Mouse (Mus musculus): ENCODE measurements around the gene Gm28036.
A peak's percentile ranks its signal among the peaks of the same experiment; 100 is the strongest.
"Not testable (repeated sequence)": the region's sequence is repeated elsewhere in the genome, so short reads cannot be mapped to it uniquely, and the experiment has no call there.

The Gm28036 gene

DNA sequence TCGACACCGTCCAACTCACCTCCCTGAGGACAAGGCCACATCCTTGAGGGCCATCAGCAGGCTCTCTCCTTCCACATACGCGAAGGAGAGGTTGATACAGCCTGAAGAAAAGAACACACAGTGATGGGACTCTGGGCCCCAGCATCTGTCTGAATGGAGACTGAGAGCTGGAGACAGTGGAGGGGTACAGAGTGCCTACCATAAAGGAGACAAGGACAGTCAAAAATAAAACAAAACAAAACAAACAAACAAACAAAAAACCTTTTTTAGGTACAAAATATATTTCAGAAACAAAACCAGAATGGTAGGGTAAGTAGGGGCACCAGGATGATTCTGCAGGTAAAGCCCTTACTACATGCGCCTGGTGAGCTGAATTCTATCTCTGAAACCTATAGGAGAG is at the start of gene Gm28036:
TSS of gene Gm28036 (minus strand) at position 101 of the 400 bp plus-strand sequence.
- DNase-seq (ENCODE audit: low spot score in 2 of 2), result no peak

- DNase-seq (ENCODE audit: low spot score in 2 of 2), result no peak
These were observed 39.7 kb upstream of the Gm28036 start for GRCm38 (mm10) chr2:156166557-156166956.

DNA sequence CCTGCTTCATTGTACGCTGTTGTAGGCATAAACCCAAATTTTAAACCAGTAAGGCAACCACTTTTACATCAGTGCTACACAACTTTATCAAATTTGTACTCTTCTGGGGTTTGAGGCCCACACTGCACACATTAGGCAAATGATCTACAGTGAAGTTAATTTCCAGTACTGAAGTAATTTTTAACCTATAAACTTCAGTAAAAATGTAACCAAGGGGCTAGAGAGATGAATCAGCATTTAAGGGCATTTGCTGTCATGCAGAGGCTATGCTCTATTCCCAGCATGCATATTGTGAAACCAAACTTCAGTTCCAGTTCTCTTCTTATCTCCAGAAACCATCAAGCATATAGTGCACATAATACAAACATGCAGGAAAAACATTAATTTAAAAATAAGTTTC is 38.6 kb upstream of the Gm28036 start:
- no peak for DNase-seq (ENCODE audit: low spot score in 2 of 2)

- no peak for DNase-seq (ENCODE audit: low spot score in 2 of 2)
These were observed 24.6 kb upstream of the Gm28036 start for GRCm38 (mm10) chr2:156151538-156151937.

GRCm38 (mm10) chr2:156147316-156147915 is 20.5 kb upstream of the Gm28036 start:
- DNase-seq (ENCODE audit: low spot score in 2 of 2), result no peak

DNA sequence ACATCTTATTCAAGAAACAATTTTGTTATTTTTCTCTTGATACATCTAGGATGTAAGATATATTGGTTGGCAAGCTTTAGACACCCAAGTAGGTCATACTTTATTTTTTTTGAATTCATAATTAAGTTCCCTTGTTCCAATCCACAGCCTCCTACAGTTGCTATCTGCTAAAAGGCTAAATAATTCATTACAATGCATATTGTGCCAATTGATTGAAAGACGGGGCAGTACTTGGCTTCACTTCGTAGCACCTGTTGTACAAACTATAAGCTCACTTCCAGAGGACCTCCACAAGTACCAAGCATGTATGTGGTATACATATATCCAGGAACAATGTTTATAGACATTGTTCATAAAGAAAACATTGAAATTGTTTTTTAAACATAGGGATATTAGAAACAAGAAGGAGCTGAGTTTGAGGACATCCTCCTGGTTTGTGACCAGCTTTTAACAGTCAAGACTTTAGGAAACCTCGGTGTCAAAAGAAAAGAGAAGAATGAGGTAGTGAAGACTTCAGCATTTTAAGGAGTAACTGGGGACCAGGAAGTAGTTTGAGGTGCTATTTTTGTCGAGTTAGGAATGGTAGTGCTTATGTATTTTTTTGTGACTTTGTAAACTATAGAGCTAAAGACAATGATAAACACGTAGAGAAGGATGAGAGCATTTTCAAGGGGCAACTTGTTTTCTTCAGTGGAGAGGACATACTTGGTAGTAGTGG is 19.5 kb upstream of the Gm28036 start:
- no peak for DNase-seq (ENCODE audit: low spot score in 2 of 2)

DNA sequence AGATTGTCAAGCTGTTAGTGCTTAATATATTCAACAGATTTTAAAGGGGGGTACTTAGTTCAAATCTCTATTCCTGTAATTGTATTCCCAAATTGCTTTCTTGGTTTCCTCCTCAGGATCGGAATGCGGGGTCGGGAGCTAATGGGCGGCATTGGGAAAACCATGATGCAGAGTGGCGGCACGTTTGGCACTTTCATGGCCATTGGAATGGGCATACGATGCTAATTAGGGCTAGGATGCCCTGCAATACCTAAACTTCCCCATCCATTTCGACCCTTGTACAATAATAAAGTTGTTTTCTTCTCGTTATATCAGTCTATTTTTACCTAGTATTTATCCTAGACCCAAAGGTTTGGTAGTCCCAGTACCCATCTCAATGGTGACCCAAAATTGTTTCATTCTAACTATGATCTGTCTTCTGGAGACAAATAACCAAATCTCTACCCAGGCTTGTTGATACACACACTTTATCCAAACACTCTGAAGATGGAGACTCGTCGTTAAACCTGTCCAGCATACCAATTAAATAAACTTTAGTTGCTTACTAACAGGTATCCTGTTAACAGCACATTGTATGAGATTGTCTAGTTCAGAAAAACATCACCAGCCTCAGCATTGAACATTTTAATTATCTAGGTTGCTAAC is 18.7 kb upstream of the Gm28036 start:
- DNase-seq (ENCODE audit: low spot score in 2 of 2), result no peak

GRCm38 (mm10) chr2:156143953-156144724 is 17.2 kb upstream of the Gm28036 start, which contains the start of the genes Romo1 and Nfs1:
Gene Romo1, plus strand, starts transcription at chr2:156144039.
Gene Nfs1, minus strand, starts transcription at chr2:156144186.
- DNase-seq (ENCODE audit: low spot score in 2 of 2), result peak; percentile 85 to 89

- DNase-seq (ENCODE audit: low spot score in 2 of 2), result no peak
These were observed 16.5 kb upstream of the Gm28036 start for GRCm38 (mm10) chr2:156143367-156143766.

DNA sequence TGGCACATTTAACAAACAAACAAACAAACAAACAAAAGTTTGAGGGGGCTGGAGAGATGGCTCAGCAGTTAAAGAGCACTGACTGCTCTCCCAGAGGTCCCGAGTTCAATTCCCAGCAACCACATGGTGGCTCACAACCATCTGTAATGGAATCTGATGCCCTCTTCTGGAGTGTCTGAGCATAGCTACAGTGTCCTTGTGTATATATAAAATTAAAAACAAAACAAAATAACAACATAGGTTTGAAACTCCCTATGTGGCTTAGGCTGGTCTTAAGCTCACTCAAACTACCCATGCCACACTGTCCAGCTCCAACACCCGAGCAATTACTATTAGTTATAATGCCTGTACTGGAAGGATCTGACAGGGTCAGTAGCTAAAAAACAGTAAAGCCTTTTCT is 15.9 kb upstream of the Gm28036 start:
- DNase-seq (ENCODE audit: low spot score in 2 of 2), result no peak

DNA sequence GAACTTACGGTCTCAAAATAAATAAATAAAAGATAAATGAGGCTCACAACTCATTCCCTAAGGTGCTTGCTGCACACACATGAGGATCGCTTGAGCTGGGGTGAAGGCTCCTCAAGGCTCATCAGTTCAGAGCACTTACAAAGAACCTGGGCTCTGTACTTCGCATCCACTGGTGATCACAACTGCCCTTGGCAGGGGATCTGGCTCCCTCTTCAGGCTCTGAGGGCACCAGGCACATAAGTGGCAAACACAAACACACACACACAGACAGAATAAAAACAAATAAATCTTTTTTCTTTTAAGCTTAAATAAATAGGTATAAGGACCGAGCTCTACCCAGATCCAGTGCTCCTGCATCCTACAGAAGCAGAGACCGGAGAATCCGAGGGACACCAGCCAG is 8.8 kb upstream of the Gm28036 start:
- DNase-seq (ENCODE audit: low spot score in 2 of 2), result no peak

DNA sequence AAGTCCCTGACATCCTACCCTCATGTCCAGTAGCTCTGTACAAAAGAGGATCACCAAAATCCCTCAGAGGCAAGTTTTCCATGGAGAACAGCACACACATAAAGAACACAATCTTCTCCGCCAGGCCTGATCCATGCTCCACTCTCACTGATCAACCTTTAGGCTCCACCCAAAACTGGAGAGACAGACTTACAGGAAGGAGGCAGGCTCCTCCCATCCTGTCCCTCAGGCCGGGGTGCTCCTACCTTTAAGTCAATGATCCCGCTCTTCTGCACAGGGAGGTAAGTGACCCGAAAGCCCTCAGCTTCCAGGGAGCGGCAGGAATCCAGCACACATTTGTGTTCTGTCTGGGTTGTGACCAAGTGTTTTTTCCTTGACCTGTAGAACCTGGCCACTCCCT is 7.3 kb upstream of the Gm28036 start:
- no peak for DNase-seq (ENCODE audit: low spot score in 2 of 2)

DNA sequence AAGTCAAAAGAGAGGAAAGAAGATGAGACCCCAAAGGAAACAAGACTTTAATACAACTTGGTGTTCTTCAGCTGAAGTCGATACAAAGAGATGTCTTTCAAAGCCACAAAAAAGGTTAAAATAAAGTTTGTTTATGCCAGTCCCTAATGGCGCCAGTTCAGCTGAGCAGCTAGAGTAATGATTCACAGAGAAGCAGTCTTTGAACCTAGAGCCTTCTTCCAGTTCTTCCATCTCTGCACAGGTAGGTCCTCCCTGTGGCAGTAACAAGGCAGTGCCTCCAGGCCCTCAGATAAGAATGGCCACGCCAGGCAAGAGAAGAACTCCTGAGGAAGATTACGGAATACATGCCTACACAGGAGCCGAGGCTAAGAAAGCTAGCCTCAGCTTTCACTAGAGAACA is 3.2 kb downstream of the Gm28036 start:
- no peak for DNase-seq (ENCODE audit: low spot score in 2 of 2)

- DNase-seq (ENCODE audit: low spot score in 2 of 2), result no peak
These were observed 7.3 kb downstream of the Gm28036 start for GRCm38 (mm10) chr2:156119566-156119965.

GRCm38 (mm10) chr2:156112080-156112423 is 14.8 kb downstream of the Gm28036 start:
- not testable (repeated sequence) for DNase-seq (ENCODE audit: low spot score in 2 of 2)

- DNase-seq (ENCODE audit: low spot score in 2 of 2), result peak; percentile 88 to 90
These were observed 15.4 kb downstream of the Gm28036 start, which contains the start of the genes Cpne1 and Rbm12 for GRCm38 (mm10) chr2:156111358-156112079. Gene Cpne1, minus strand, starts transcription at chr2:156111965. Gene Rbm12, minus strand, starts transcription at chr2:156111978.

DNA sequence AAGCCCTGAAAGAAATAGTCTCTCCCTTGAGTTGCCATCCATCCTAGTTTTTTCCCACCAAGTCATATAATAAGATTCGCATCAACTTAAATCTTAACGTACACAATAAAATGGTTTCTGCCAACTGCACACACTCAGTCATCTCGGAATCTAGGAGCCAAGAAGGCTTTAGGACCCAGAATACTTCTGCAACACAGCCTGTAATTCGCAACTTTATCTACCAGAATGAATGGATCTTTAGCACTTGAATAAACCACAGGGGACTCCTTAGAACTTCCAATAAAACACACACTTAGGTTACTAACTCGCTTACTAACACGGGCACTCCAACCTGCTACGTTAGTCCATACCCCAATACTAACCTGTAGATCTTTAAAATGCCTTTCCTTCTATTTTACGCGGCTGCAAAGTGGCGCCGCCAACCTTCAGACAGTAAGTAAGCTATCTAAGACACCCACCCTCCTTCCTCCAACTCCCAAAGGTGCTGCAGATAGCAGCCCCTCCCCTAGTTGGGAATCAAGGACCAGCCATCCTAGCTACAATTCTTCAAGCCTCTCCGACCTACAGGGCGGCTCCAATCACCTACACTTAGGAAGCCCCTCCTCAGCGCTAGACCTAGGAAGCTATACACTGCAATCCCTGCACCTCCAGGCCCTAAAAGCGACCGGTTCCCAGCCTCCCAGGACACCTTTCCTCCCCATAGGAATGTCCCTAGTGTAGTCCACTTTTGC is 16.1 kb downstream of the Gm28036 start:
- DNase-seq (ENCODE audit: low spot score in 2 of 2), result no peak

DNA sequence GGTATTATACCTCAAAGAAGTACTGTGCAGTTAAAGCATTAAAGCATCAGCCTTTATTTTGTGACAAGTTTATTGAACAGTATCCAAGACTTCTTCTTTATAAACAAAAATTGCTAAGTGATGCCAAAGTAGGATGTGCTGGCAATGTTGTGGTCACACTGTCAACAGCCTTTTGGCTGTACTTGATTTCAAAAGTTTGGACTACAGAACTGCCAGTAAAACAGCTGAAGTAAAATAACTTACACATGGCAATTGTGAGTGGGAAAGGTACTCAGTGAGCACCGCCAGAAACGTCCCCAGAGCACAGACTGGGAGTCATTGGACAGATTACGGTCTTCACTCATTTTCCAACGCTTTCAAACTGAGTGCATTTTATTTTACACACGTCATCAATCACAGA is 35.0 kb downstream of the Gm28036 start:
- no peak for DNase-seq (ENCODE audit: low spot score in 2 of 2)

DNA sequence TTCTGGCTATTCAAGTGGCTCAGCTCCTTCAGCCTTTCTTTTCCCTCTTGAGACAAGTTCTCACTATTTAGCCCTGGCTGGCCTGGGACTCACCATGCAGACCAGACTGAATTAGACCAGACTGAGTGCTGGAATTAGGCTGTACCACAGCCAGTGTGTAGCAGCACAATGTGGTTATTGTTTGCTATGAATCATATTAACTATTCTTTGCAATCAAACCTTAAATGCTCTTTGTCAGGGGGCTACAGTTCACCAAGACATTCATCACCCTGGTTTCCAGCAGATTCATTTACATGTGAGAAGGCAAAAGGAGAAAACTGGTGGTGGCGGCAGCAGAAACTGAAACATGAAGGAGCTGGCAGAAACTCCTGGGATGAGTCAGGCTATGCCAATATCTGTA is 37.1 kb downstream of the Gm28036 start:
- no peak for DNase-seq (ENCODE audit: low spot score in 2 of 2)

GRCm38 (mm10) chr2:156087391-156088110 is 39.3 kb downstream of the Gm28036 start:
- DNase-seq (ENCODE audit: low spot score in 2 of 2), result no peak

Data from heart, adult 9 months (tissue).